Mouse (Mus musculus): ENCODE measurements around the gene Klb.
"Not testable (repeated sequence)": the region's sequence is repeated elsewhere in the genome, so short reads cannot be mapped to it uniquely, and the experiment has no call there.

The Klb gene

GRCm38 (mm10) chr5:65348168-65348567 lies at the start of gene Klb:
TSS of gene Klb (plus strand) at chr5:65348314.
- no peak for DNase-seq

GRCm38 (mm10) chr5:65299623-65300022 lies 48.5 kb upstream of the Klb start:
- DNase-seq: not testable (repeated sequence)

- DNase-seq: no peak
These were observed 48.0 kb upstream of the Klb start for GRCm38 (mm10) chr5:65300121-65300520.

- DNase-seq: no peak
These were observed 42.6 kb upstream of the Klb start for GRCm38 (mm10) chr5:65305516-65305915.

- DNase-seq: no peak
These were observed 39.9 kb upstream of the Klb start for GRCm38 (mm10) chr5:65308208-65308607.

- DNase-seq: no peak
These were observed 39.2 kb upstream of the Klb start for GRCm38 (mm10) chr5:65308866-65309265.

GRCm38 (mm10) chr5:65319176-65319575 lies 28.9 kb upstream of the Klb start:
- DNase-seq: no peak

GRCm38 (mm10) chr5:65322165-65322564 lies 25.9 kb upstream of the Klb start:
- DNase-seq: no peak

- DNase-seq: no peak
These were observed 23.8 kb upstream of the Klb start for GRCm38 (mm10) chr5:65324271-65324670.

- no peak for DNase-seq
These were observed 23.3 kb upstream of the Klb start for GRCm38 (mm10) chr5:65324758-65325355.

GRCm38 (mm10) chr5:65326212-65326611 lies 21.9 kb upstream of the Klb start:
- DNase-seq: no peak

- no peak for DNase-seq
These were observed 18.1 kb upstream of the Klb start for GRCm38 (mm10) chr5:65329971-65330370.

GRCm38 (mm10) chr5:65334788-65335187 lies 13.3 kb upstream of the Klb start:
- no peak for DNase-seq

GRCm38 (mm10) chr5:65335298-65336074 lies 12.6 kb upstream of the Klb start, which contains the start of gene Rfc1:
TSS of gene Rfc1 (minus strand) at chr5:65335670.
- DNase-seq: peak; percentile 91

GRCm38 (mm10) chr5:65336075-65336355 lies 12.1 kb upstream of the Klb start:
- DNase-seq: no peak

- DNase-seq: no peak
These were observed 9.7 kb upstream of the Klb start for GRCm38 (mm10) chr5:65338394-65338793.

GRCm38 (mm10) chr5:65340167-65340566 lies 7.9 kb upstream of the Klb start:
- DNase-seq: no peak

GRCm38 (mm10) chr5:65350508-65350907 lies 2.4 kb downstream of the Klb start:
- no peak for DNase-seq

GRCm38 (mm10) chr5:65354097-65354496 lies 6.0 kb downstream of the Klb start:
- DNase-seq: no peak

- DNase-seq: no peak
These were observed 6.9 kb downstream of the Klb start for GRCm38 (mm10) chr5:65354985-65355384.

- no peak for DNase-seq
These were observed 8.7 kb downstream of the Klb start for GRCm38 (mm10) chr5:65356851-65357250.

GRCm38 (mm10) chr5:65357771-65358170 lies 9.7 kb downstream of the Klb start:
- DNase-seq: no peak

- DNase-seq: no peak
These were observed 19.7 kb downstream of the Klb start for GRCm38 (mm10) chr5:65367837-65368236.

- no peak for DNase-seq
These were observed 23.4 kb downstream of the Klb start for GRCm38 (mm10) chr5:65371551-65371950.

- no peak for DNase-seq
These were observed 26.6 kb downstream of the Klb start for GRCm38 (mm10) chr5:65374746-65375145.
